Mouse (Mus musculus) cerebellum, adult 2 months (tissue): ENCODE results near the gene Col4a3. TPM values are rescaled to one million over a fixed set of nuclear protein-coding genes. Genes with fewer than 3 reads are reported as not detected.

Source experiments
- DNase-seq, 2 experiments: peaks; one replicate each; pipeline ENCODE4 v3.0.0; 2021
- H3K27ac ChIP-seq: fragments of 200-500 bp; 2 replicates; pipeline ENCODE4 v1.5.1; 2012; ENCODE audit warnings: low read length, control low read depth, inconsistent platforms; ENCODE audit not compliant: insufficient read depth
- H3K27me3 ChIP-seq: fragments of 200-500 bp; 2 replicates; pipeline ENCODE4 v1.6.1; 2012; ENCODE audit warnings: inconsistent platforms, mild to moderate bottlenecking, low read length, moderate library complexity; ENCODE audit not compliant: control insufficient read depth, insufficient read depth
- H3K4me1 ChIP-seq: fragments of 200-500 bp; 2 replicates; pipeline ENCODE4 v1.6.1; 2011; ENCODE audit warnings: low read length; ENCODE audit not compliant: control insufficient read depth, insufficient read depth
- H3K4me3 ChIP-seq: fragments of 200-500 bp; replicated peaks from 2 replicates; pipeline ENCODE3; 2011; ENCODE audit warnings: mild to moderate bottlenecking, low read depth, low read length, control low read depth; ENCODE audit not compliant: insufficient read depth
- CTCF ChIP-seq: fragments of 200-500 bp; IDR thresholded peaks from 2 replicates; pipeline ENCODE4 v1.5.1; 2011; ENCODE audit warnings: low read depth, mild to moderate bottlenecking, control low read depth, low read length, moderate library complexity, borderline replicate concordance; ENCODE audit not compliant: insufficient read depth
- POLR2A ChIP-seq: fragments of 200-500 bp; IDR thresholded peaks from 2 replicates; pipeline ENCODE4 v1.6.1; 2011; ENCODE audit warnings: low read length, control low read depth, borderline replicate concordance; ENCODE audit not compliant: insufficient read depth
- WGBS: fragments of 180-500 bp; shearing (Covaris S2); methylation state at CpG from one replicate; pipeline ENCODE4 v1.1.7; 2018; 5-methylcytosine and 5-hydroxymethylcytosine counted together
- polyA plus RNA-seq: library from polyadenylated mRNA; depleted of rRNA; stranded (reverse); fragments of >200 nt; gene quantifications from 2 replicates; pipeline ENCODE4 v1.2.3, GENCODE M21; 2012

The Col4a3 gene
- polyA plus RNA-seq, 1 experiment = 0.54 TPM

DNA sequence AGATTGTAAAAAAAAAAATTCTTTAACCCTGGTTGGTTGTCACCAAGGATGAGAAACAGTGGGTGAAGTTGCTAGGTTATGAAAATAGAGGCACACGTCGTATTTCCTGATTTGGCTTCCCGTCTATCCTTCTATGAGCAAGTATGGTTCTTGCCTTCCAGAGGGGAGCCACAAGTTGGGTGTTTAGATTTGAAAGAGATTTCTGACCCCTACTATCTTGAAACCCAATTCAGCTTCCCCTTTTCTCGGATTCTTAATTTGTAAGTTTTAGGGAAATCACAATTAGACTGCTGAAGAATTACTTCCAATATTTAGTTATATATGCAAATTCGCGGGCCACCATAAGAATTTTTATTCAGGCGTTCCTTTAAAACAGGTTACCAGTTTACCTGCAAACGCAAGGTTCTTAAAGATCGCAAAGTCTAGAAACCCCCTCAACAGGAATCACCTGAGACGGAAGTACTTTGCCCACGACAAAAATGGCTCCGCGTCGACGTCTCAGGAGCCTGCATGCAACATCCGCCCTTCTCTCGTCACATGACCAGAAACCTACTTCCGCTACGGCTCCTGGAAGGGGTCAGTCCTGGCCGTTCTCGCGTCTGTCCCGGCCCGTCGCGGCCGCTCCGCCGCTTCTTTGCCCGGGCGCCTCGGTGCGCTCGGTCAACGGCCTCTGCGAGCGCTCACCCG lies 137.8 kb downstream of the Col4a3 start, which contains the start of gene Mff:
Gene Mff (plus strand): TSS at position 552 of the 687 bp plus-strand sequence.
- no peaks in the 10 kb centered on the region for H3K4me1 ChIP-seq
- 9% methylated on average over 38 of the region's 38 CpGs for WGBS
- peak within 1 kb of the TSS; percentile 74 for H3K4me3 ChIP-seq
- H3K27me3 ChIP-seq = no peaks in the 10 kb centered on the region
- peak; percentile 95 to 96 for DNase-seq
- H3K27ac ChIP-seq = peak within 1 kb of the TSS; percentile 78; the same call in 1 of the 2 replicates
- TF ChIP-seq CTCF = no peak
- peak; percentile 67; the same call in 1 of the 2 replicates for TF ChIP-seq POLR2A

DNA sequence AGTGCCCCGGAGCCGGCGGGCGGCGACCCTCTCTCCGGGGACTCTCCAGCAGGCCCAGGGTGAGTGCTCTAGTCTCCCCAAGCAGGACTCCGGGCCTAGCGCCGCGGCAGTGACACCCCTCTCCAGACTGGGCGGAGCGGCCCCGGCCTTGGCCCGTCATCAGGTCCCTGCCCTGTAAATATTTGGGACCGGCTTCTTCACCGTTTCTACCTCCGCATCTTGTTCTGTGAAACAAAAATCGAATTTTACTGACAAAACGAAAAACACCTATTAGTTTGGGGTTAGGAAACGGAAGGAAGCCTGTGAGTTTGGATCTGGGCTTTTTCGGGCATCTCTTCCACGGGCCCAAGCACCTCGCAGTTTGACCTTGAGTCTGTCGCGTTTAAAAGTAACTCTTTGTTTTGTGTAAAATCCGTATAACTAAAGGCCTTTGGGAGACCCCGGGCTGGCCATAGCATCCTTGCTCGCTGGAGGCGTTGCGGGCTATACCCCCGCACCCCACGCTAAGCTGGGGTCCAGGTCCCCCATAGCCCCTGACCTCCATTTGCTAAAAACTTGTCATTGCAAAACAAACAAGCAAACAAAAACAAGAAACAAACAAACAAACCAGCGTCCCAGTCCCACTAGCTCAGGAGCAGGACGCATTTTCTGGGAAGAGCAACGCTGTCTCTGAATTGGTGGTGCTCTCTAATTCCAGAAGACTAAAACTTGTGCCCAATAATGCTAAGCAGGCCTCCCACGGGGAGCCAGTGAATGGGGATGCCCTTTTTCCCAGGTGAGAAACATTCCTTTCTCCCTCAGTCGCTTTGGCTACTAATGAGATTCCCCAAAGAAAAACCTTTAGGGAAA lies 138.5 kb downstream of the Col4a3 start:
- peak in 1 of 2 experiments; percentile 14 for DNase-seq
- Histone ChIP-seq H3K4me3 (peak overlapping the region; percentile 74), H3K4me1 (no peaks in the 10 kb centered on the region), H3K27me3 (no peaks in the 10 kb centered on the region), H3K27ac (peak overlapping the region; percentile 78; the same call in 1 of the 2 replicates)
- TF ChIP-seq CTCF = no peak
- TF ChIP-seq POLR2A = no peak
- under 1% methylated on average over 37 of the region's 37 CpGs for WGBS

DNA sequence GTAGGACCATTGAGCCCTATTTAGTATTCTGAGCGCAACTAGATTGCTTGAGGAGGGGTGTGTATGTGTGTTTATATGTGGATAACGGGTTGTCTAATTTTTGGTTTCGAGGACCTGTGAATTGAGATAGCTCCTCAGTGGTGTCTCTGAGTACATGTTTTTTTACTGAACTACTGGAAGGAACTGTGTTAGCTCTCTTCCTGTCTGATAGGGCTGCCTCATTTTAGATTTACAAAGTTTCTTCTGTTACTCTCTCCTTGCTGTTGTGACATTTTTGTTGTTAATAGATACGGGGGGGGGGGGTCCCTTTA lies 139.1 kb downstream of the Col4a3 start:
- Histone ChIP-seq H3K4me1 (no peaks in the 10 kb centered on the region), H3K27ac (0 out of 2 replicates have a peak overlapping the region, but pooled peaks have one; percentile 47), H3K4me3 (peak overlapping the region; percentile 74), H3K27me3 (no peaks in the 10 kb centered on the region)
- DNase-seq = no peak
- 44% methylated on average over 4 of the region's 4 CpGs for WGBS
- TF ChIP-seq POLR2A (no peak), CTCF (no peak)

DNA sequence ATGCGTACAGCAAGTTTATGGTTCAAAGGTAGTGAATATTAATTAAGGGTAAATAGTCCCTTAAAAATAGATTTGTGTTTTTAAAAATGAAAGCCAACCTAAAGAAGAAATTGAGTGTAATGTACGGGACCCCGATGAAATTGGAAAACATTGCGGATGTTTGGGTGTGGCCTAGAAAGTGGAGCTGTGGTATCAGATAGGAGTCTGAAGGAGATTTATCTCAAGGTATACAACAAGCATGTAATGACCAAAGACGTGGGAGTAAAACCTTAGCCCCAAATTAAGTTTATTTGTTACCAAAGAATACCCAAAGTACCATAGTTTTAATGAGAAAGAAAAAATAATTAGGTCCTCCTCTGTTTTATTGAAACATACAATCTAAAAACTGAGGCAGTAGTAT lies 139.8 kb downstream of the Col4a3 start:
- no peak overlapping the region for H3K27ac ChIP-seq
- DNase-seq = no peak
- 94% methylated on average over 5 of the region's 5 CpGs for WGBS
- H3K27me3 ChIP-seq = no peaks in the 10 kb centered on the region
- TF ChIP-seq POLR2A = no peak
- TF ChIP-seq CTCF = no peak
- H3K4me1 ChIP-seq = no peaks in the 10 kb centered on the region
- no peak overlapping the region for H3K4me3 ChIP-seq

DNA sequence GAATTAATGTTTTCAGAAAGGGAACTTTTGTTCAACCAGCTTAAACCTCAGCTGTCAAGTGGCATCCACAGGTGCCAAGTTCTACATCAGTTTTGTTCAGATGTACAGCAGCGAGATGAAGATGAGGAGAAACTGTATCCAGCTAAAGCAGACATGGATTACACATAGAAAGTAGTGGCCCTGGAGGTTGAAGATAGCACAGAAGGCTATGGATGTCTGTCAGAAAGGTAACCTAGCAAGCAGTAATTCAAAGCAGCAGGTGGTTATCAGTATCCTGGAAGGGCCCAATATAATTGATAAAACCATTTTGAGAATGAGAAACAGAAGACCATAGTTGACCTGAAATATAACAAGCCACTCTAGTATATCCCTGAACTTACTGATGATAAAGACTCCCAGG lies 146.6 kb downstream of the Col4a3 start:
- Histone ChIP-seq H3K4me1 (no peaks in the 10 kb centered on the region), H3K27me3 (no peaks in the 10 kb centered on the region), H3K4me3 (no peak overlapping the region), H3K27ac (no peak overlapping the region)
- WGBS = 89% methylated on average over 1 of the region's 1 CpGs
- TF ChIP-seq CTCF (no peak), POLR2A (no peak)
- no peak for DNase-seq

DNA sequence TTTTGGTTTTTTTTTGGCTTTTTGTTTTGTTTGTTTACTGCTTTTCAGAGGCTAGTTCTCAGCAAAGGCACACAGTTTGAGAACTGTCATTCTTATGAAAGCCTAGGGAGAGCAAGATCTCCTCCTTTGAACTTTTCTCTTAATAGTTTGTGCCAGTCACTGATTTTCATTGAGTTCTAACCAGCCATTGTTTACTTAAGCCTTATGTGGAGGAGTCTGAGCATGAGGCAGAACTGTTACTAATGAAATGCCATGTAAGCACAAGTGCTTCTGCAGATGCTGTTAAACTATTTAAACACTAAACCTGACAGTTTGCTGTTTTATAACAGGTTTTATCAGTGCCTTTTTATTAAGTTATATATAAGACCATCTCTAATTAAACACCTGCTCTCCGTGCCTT lies 151.3 kb downstream of the Col4a3 start:
- TF ChIP-seq CTCF = no peak
- TF ChIP-seq POLR2A = no peak
- H3K27ac ChIP-seq = no peak overlapping the region
- H3K4me3 ChIP-seq = no peak overlapping the region
- WGBS = 89% methylated on average over 1 of the region's 1 CpGs
- DNase-seq = no peak
- H3K4me1 ChIP-seq = no peaks in the 10 kb centered on the region
- no peaks in the 10 kb centered on the region for H3K27me3 ChIP-seq

DNA sequence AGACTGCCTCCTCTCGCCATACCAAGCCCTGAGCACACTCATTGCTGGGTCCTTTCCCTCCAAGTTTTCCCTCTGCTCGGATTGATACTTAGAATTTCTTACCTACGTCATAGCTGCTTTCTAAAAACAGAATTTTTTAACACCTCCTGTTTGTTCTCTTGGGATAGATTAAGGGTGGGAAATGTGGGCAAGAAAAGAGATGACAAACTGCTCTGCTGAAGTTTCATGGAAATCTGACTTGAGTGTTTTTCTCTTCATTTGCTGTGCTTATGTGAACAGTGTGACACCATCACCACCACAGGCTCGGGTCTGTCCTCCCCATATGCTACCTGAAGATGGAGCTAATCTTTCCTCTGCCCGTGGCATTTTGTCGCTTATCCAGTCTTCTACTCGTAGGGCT lies 154.8 kb downstream of the Col4a3 start:
- Histone ChIP-seq H3K4me1 (no peaks in the 10 kb centered on the region), H3K27me3 (no peaks in the 10 kb centered on the region), H3K4me3 (no peak overlapping the region), H3K27ac (no peak overlapping the region)
- TF ChIP-seq CTCF (no peak), POLR2A (no peak)
- WGBS = 70% methylated on average over 7 of the region's 7 CpGs
- DNase-seq = no peak
